In genomic region chr2:124609711-124610585, GRCm38 (mm10) we compare ENCODE assay signal across 9 mouse cellular contexts.
DNase-seq lines count a peak whose midpoint lies in the region; ATAC-seq and TF ChIP-seq lines count a peak whose summit lies in the region.
"Had no signal": no experiment of that assay in that cellular context is flagged by ENCODE, and none has a peak within 500 bp of the region (broad histone marks: within the 10 kb centered on the region; RNA-seq: fewer than 3 reads in every experiment).

No protein-coding gene starts in this region.

- peak overlapping the region; percentile 19 for H3K27ac ChIP-seq in bone marrow, adult 2 months (ENCODE audit: control insufficient read depth, insufficient read depth, low read depth, low read length, poor library complexity)
- peak overlapping the region; percentile 95 for H3K27ac ChIP-seq in heart, embryonic 12.5 days (ENCODE audit: poor library complexity, severe bottlenecking)
- H3K27ac ChIP-seq in kidney, embryonic 14.5 days (ENCODE audit: low read depth, low read length): peak overlapping the region; percentile 93
- H3K27ac ChIP-seq in limb, embryonic 15.5 days: peak overlapping the region; percentile 96
- peak overlapping the region; percentile 89 for H3K27ac ChIP-seq in midbrain, embryonic 15.5 days

- H3K4me3 ChIP-seq in bone marrow, adult 2 months (replicated peaks; ENCODE audit: control insufficient read depth, low read depth, low read length): peak overlapping the region; percentile 35
- H3K4me3 ChIP-seq in heart, embryonic 12.5 days: peak overlapping the region; percentile 87
- peak overlapping the region; percentile 83 for H3K4me3 ChIP-seq in kidney, embryonic 14.5 days (ENCODE audit: low read length)
- H3K4me3 ChIP-seq in limb, embryonic 15.5 days: peak overlapping the region; percentile 77
- H3K4me3 ChIP-seq in midbrain, embryonic 15.5 days: peak overlapping the region; percentile 71

- peak overlapping the region; percentile 73 for H3K4me2 ChIP-seq in heart, embryonic 12.5 days
- H3K4me2 ChIP-seq in kidney, embryonic 14.5 days (replicated peaks; ENCODE audit: low read depth, low read length): peak overlapping the region; percentile 83
- peak overlapping the region; percentile 90 for H3K4me2 ChIP-seq in limb, embryonic 15.5 days
- H3K4me2 ChIP-seq in midbrain, embryonic 15.5 days: peak overlapping the region; percentile 96

- no peaks in the 10 kb centered on the region for H3K4me1 ChIP-seq in bone marrow, adult 2 months (ENCODE audit: control insufficient read depth, insufficient read depth, low read length)
- peaks cover 50% of the 10 kb centered on the region for H3K4me1 ChIP-seq in heart, embryonic 12.5 days (replicated peaks)
- peaks cover 17% of the 10 kb centered on the region; the same call in 1 of the 2 replicates for H3K4me1 ChIP-seq in kidney, embryonic 14.5 days (ENCODE audit: control insufficient read depth, insufficient read depth, low read length)
- peaks cover 14% of the 10 kb centered on the region; the same call in 1 of the 2 replicates for H3K4me1 ChIP-seq in limb, embryonic 15.5 days
- peaks cover 26% of the 10 kb centered on the region for H3K4me1 ChIP-seq in midbrain, embryonic 15.5 days

- no peaks in the 10 kb centered on the region for H3K36me3 ChIP-seq in heart, embryonic 12.5 days
- H3K36me3 ChIP-seq in kidney, embryonic 14.5 days (ENCODE audit: control insufficient read depth, insufficient read depth, low read length): no peaks in the 10 kb centered on the region
- no peaks in the 10 kb centered on the region for H3K36me3 ChIP-seq in limb, embryonic 15.5 days
- no peaks in the 10 kb centered on the region for H3K36me3 ChIP-seq in midbrain, embryonic 15.5 days (replicated peaks)
- H3K36me3 ChIP-seq in splenic B cell, adult 2 months (ENCODE audit: control insufficient read depth, insufficient read depth, low read length, poor library complexity, severe bottlenecking): no peaks in the 10 kb centered on the region
- H3K36me3 ChIP-seq: G1E had no signal

- no peak for TF ChIP-seq POLR2A in bone marrow, adult 2 months (IDR thresholded peaks at IDR 0.05; ENCODE audit: borderline replicate concordance, control insufficient read depth, low read depth, low read length)

- peak overlapping the region; percentile 96 for H3K9ac ChIP-seq in heart, embryonic 12.5 days
- peak overlapping the region; percentile 82 for H3K9ac ChIP-seq in kidney, embryonic 14.5 days (ENCODE audit: low read depth, low read length)
- H3K9ac ChIP-seq in limb, embryonic 15.5 days: peak overlapping the region; percentile 69
- peak overlapping the region; percentile 69 for H3K9ac ChIP-seq in midbrain, embryonic 15.5 days

- no peaks in the 10 kb centered on the region for H3K27me3 ChIP-seq in heart, embryonic 12.5 days (replicated peaks)
- peaks cover 2% of the 10 kb centered on the region; the same call in 1 of the 2 replicates for H3K27me3 ChIP-seq in kidney, embryonic 14.5 days (ENCODE audit: control insufficient read depth, insufficient read depth, low read length)
- H3K27me3 ChIP-seq in limb, embryonic 15.5 days: peaks cover 20% of the 10 kb centered on the region
- peaks cover 19% of the 10 kb centered on the region for H3K27me3 ChIP-seq in midbrain, embryonic 15.5 days (replicated peaks)
- H3K27me3 ChIP-seq in splenic B cell, adult 2 months (ENCODE audit: control insufficient read depth, insufficient read depth, low read length, poor library complexity, severe bottlenecking): peaks cover 2% of the 10 kb centered on the region; the same call in 1 of the 2 replicates

- no peak for TF ChIP-seq CTCF in bone marrow, adult 2 months (IDR thresholded peaks at IDR 0.05; ENCODE audit: control insufficient read depth, insufficient read depth, low read length)

- 1% methylated on average over 80 of the region's 80 CpGs for WGBS in bone marrow, adult 2 months
- WGBS in heart, embryonic 12.5 days: 0% methylated on average over 74 of the region's 80 CpGs
- WGBS in kidney, embryonic 14.5 days: under 1% methylated on average over 77 of the region's 80 CpGs
- WGBS in limb, embryonic 15.5 days: under 1% methylated on average over 79 of the region's 80 CpGs
- WGBS in midbrain, embryonic 15.5 days: under 1% methylated on average over 79 of the region's 80 CpGs

- peak; percentile 83 for DNase-seq in 3T3-L1 (ENCODE audit: low read depth, low spot score)
- DNase-seq in fibroblast of lung, adult 2 months (ENCODE audit: low read depth): peak; percentile 33
- DNase-seq in splenic B cell, adult 2 months (ENCODE audit: low read depth, low spot score): peak; percentile 47

- ATAC-seq in heart, embryonic 12.5 days (ENCODE audit: insufficient number of reproducible peaks, low FRiP score): peak; percentile 94
- ATAC-seq in kidney, embryonic 14.5 days (ENCODE audit: low FRiP score, low TSS enrichment): peak; percentile 96
- ATAC-seq in limb, embryonic 15.5 days (ENCODE audit: insufficient number of reproducible peaks, low FRiP score, low TSS enrichment, low read depth): peak; percentile 87
- peak; percentile 86 for ATAC-seq in midbrain, embryonic 15.5 days (replicated peaks)

- no peaks in the 10 kb centered on the region for H3K9me3 ChIP-seq in heart, embryonic 12.5 days (replicated peaks)
- H3K9me3 ChIP-seq in kidney, embryonic 14.5 days (ENCODE audit: control insufficient read depth, low read length): no peaks in the 10 kb centered on the region
- H3K9me3 ChIP-seq in limb, embryonic 15.5 days: no peaks in the 10 kb centered on the region
- H3K9me3 ChIP-seq in midbrain, embryonic 15.5 days: no peaks in the 10 kb centered on the region

Comparison
In these comparisons a context has a peak if more than half of its experiments do, and no peak if none do; other contexts are left out.
1. Peak in every context shown above with its lines: DNase-seq, ATAC-seq, H3K4me3 ChIP-seq and H3K27ac ChIP-seq.
2. DNase-seq: peak in every context shown above with its lines; median percentile 83 in 3T3-L1; 47 in splenic B cell, adult 2 months; 33 in fibroblast of lung, adult 2 months.
3. H3K27ac ChIP-seq: peak in every context shown above with its lines; median percentile 96 in limb, embryonic 15.5 days; 95 in heart, embryonic 12.5 days; 93 in kidney, embryonic 14.5 days; 89 in midbrain, embryonic 15.5 days; 19 in bone marrow, adult 2 months.
4. H3K4me3 ChIP-seq: peak in every context shown above with its lines; median percentile 87 in heart, embryonic 12.5 days; 83 in kidney, embryonic 14.5 days; 77 in limb, embryonic 15.5 days; 71 in midbrain, embryonic 15.5 days; 35 in bone marrow, adult 2 months.